Mouse (Mus musculus): ENCODE measurements at regions not wholly inside any gene's neighbourhood (a gene's known extent, or its start where the extent isn't known, plus 50 kb on each side); places are given as distances from the start of the nearest gene placed in this dataset.

DNA sequence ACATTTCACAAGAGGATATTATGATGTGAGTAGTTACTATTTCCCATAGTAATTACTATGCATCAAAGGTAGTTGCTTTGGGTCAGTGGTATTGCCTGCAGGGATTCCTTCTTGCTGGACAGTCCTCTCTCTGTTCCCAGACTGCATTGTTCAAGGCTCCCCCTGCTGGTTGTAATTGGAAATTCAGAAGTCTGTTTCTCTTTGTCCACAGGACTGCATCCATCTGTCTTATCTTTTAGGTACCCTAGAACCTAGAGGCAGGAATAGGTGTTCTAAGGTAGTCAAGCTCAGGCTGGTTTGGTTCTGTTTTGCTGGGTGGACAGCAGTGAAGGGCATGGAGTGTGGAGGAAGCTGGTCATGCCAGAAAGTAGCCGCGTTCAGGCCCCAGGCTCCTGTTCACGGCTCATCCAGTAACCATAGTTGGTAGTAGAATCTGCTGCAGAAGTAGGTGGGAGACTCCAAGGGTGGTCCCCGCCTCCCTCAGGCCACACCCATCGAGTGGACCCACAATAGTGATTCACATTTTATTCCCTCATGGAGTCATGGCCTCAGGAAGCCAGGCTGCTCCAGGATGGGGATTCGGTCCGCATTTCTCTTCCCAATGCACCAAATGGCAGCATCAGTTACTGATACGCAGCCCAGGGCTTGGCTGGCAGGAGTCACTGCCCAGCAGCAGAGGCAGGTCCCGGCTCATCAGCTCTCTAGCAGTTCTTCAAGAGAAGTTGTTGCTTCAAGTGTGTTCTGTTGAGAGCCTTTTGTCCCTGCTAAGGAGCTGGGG, 51.7 kb upstream of the Caprin1 start:
- Histone ChIP-seq H3K27ac (ENCODE audit: low read length) (no peak overlapping the region), H3K4me2 (ENCODE audit: low read depth, low read length) (no peak overlapping the region), H3K9ac (ENCODE audit: low read length) (no peak overlapping the region), H3K27me3 (ENCODE audit: control insufficient read depth, insufficient read depth, low read length) (no peaks in the 10 kb centered on the region), H3K9me3 (replicated peaks; ENCODE audit: control insufficient read depth, low read length) (0 out of 2 replicates have a peak, but pooled peaks cover 2% of the 10 kb centered on the region), H3K4me3 (ENCODE audit: low read length) (no peak overlapping the region), H3K36me3 (ENCODE audit: control insufficient read depth, insufficient read depth) (no peaks in the 10 kb centered on the region), H3K4me1 (ENCODE audit: control insufficient read depth, insufficient read depth, low read length) (no peaks in the 10 kb centered on the region)
- ATAC-seq (replicated peaks; ENCODE audit: extremely low read depth, insufficient read depth, low FRiP score): peak; percentile 45
- WGBS: 68% methylated on average over 9 of the region's 9 CpGs

DNA sequence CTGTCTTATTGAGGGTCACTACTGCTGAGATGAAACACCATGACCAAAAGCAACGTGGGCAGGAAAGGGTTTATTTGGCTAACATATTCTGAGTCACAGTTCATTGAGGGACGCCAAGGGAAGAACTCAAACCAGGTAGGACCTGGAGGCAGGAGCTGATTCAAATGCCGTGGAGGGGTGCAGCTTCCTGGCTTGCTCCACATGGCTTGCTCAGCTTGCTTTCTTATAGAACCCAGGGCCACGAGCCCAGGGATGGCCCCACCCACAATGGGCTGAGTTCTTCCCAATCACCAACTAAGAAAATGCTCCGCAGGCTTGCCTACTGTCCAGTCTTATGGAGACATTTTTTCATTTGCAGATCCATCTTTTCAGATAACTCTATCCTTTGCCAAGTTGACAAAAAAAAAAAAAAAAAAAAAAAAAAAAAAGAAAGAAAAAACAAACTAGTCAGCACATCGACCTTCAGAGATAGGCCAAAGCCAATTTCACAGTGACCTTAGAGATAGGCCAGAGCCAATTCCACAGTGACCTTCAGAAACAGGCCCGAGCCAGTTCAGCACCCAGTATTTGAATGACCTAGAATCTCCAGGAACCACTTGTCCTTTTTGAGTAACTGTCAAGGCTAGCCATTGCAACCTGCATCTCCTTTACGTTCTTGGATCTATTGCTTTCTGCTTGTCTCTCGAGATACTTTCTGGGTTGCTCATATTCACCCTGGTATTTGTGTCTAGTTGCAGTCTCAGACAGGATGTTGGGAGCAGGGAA, 52.5 kb upstream of the Caprin1 start:
- Histone ChIP-seq H3K36me3 (ENCODE audit: control insufficient read depth, insufficient read depth) (no peaks in the 10 kb centered on the region), H3K9ac (ENCODE audit: low read length) (no peak overlapping the region), H3K27me3 (ENCODE audit: control insufficient read depth, insufficient read depth, low read length) (no peaks in the 10 kb centered on the region), H3K4me2 (ENCODE audit: low read depth, low read length) (no peak overlapping the region), H3K9me3 (replicated peaks; ENCODE audit: control insufficient read depth, low read length) (0 out of 2 replicates have a peak, but pooled peaks cover 2% of the 10 kb centered on the region), H3K4me3 (ENCODE audit: low read length) (no peak overlapping the region), H3K27ac (ENCODE audit: low read length) (no peak overlapping the region), H3K4me1 (ENCODE audit: control insufficient read depth, insufficient read depth, low read length) (no peaks in the 10 kb centered on the region)
- 76% methylated on average over 9 of the region's 9 CpGs for WGBS
- ATAC-seq (replicated peaks; ENCODE audit: extremely low read depth, insufficient read depth, low FRiP score): no peak

DNA sequence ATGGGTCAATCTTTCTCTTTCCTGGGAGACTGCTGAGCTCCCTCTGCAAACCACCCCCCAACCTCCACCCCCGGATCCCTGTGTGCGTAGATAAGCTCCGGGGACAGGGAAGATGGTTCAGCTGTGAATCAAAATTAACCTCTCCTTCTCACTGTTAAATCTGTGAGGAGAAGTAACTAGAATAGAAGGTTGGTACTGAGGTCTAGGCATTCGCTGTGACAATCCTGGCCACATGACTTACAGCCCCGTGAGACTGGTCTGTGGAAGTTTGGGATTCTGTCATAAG, 53.0 kb upstream of the Caprin1 start:
- 61% methylated on average over 5 of the region's 5 CpGs for WGBS
- no peak overlapping the region for H3K4me3 ChIP-seq (ENCODE audit: low read length)
- no peak for ATAC-seq (replicated peaks; ENCODE audit: extremely low read depth, insufficient read depth, low FRiP score)
- H3K4me1 ChIP-seq (ENCODE audit: control insufficient read depth, insufficient read depth, low read length): no peaks in the 10 kb centered on the region
- H3K36me3 ChIP-seq (ENCODE audit: control insufficient read depth, insufficient read depth): no peaks in the 10 kb centered on the region
- H3K4me2 ChIP-seq (ENCODE audit: low read depth, low read length): no peak overlapping the region
- 0 out of 2 replicates have a peak, but pooled peaks cover 2% of the 10 kb centered on the region for H3K9me3 ChIP-seq (replicated peaks; ENCODE audit: control insufficient read depth, low read length)
- no peak overlapping the region for H3K27ac ChIP-seq (ENCODE audit: low read length)
- no peaks in the 10 kb centered on the region for H3K27me3 ChIP-seq (ENCODE audit: control insufficient read depth, insufficient read depth, low read length)
- no peak overlapping the region for H3K9ac ChIP-seq (ENCODE audit: low read length)

DNA sequence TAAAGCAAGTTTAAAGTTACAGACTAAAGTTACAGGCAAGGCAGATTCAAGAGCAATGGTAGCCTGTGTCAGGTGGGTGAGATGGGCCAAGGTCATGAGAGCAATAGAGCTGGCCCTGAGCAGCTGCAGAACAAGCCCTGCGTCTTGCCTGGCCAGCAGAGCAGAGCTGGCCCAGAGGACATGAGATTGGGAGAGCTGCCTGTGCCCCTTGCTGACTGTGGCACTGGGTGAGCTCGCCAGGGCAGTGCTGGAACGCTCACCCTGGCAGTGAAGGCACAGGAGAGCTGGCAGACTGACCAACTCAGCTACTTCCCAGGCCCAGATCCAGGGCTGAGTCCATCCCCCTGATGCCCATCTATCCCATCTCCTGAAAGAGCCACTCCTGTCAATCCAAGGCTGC, 53.7 kb upstream of the Caprin1 start:
- ATAC-seq (replicated peaks; ENCODE audit: extremely low read depth, insufficient read depth, low FRiP score): no peak
- Histone ChIP-seq H3K27me3 (ENCODE audit: control insufficient read depth, insufficient read depth, low read length) (no peaks in the 10 kb centered on the region), H3K36me3 (ENCODE audit: control insufficient read depth, insufficient read depth) (no peaks in the 10 kb centered on the region), H3K9me3 (replicated peaks; ENCODE audit: control insufficient read depth, low read length) (0 out of 2 replicates have a peak, but pooled peaks cover 2% of the 10 kb centered on the region), H3K9ac (ENCODE audit: low read length) (no peak overlapping the region), H3K27ac (ENCODE audit: low read length) (no peak overlapping the region), H3K4me3 (ENCODE audit: low read length) (no peak overlapping the region), H3K4me2 (ENCODE audit: low read depth, low read length) (no peak overlapping the region), H3K4me1 (ENCODE audit: control insufficient read depth, insufficient read depth, low read length) (no peaks in the 10 kb centered on the region)
- WGBS: 81% methylated on average over 3 of the region's 3 CpGs

DNA sequence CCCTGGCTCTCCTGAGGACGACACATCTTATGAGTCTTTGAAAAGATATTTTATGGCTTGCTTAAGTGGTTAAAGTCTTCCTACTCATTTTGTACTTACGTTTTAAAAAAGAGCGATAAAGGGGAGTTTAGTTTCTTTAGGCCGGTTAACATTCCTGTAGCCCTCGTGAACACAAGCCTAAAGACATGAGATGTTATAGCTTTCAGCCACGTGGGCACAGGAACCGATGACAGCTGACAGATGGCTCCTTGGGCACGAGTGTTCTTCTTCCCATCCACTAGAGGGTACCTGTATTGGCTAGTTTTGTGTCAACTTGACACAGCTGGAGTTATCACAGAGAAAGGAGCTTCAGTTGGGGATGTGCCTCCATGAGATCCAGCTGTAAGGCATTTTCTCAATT, 63.8 kb upstream of the Caprin1 start:
- 79% methylated on average over 8 of the region's 8 CpGs for WGBS
- no peaks in the 10 kb centered on the region for H3K27me3 ChIP-seq (ENCODE audit: control insufficient read depth, insufficient read depth, low read length)

DNA sequence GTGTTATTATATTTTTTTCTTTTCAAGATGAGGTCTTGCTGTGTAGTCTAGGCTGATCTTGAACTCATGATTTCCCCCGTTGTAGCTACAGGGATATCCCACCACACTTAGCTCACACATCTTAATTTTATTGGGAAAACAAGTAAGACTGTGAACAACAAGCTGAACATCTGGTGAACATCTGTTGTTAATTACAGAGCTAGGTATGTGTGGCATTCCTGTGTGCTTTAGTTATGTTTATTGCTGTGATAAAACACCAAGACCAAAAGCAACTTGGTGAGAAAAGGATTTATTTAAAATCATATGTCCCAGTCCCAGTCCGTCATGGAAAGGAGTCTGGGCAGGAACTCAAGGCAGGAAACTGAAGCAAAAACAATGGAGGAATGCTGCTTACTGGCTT, 66.8 kb upstream of the Caprin1 start:
- H3K9me3 ChIP-seq (replicated peaks; ENCODE audit: control insufficient read depth, low read length): peaks cover 3% of the 10 kb centered on the region
- no peak overlapping the region for H3K9ac ChIP-seq (ENCODE audit: low read length)
- no peaks in the 10 kb centered on the region for H3K4me1 ChIP-seq (ENCODE audit: control insufficient read depth, insufficient read depth, low read length)
- 70% methylated on average over 2 of the region's 2 CpGs for WGBS
- no peak for ATAC-seq (replicated peaks; ENCODE audit: extremely low read depth, insufficient read depth, low FRiP score)
- no peak overlapping the region for H3K4me2 ChIP-seq (ENCODE audit: low read depth, low read length)
- H3K36me3 ChIP-seq (ENCODE audit: control insufficient read depth, insufficient read depth): no peaks in the 10 kb centered on the region
- H3K27ac ChIP-seq (ENCODE audit: low read length): no peak overlapping the region
- 0 out of 2 replicates have a peak, but pooled peaks cover 2% of the 10 kb centered on the region for H3K27me3 ChIP-seq (ENCODE audit: control insufficient read depth, insufficient read depth, low read length)
- no peak overlapping the region for H3K4me3 ChIP-seq (ENCODE audit: low read length)

More for the DNA sequence above, 63.8 kb upstream of the Caprin1 start:
- no peak overlapping the region for H3K9ac ChIP-seq (ENCODE audit: low read length)
- no peak overlapping the region for H3K27ac ChIP-seq (ENCODE audit: low read length)
- peaks cover 3% of the 10 kb centered on the region for H3K9me3 ChIP-seq (replicated peaks; ENCODE audit: control insufficient read depth, low read length)
- ATAC-seq (replicated peaks; ENCODE audit: extremely low read depth, insufficient read depth, low FRiP score): no peak
- H3K4me2 ChIP-seq (ENCODE audit: low read depth, low read length): no peak overlapping the region
- H3K4me1 ChIP-seq (ENCODE audit: control insufficient read depth, insufficient read depth, low read length): no peaks in the 10 kb centered on the region
- H3K4me3 ChIP-seq (ENCODE audit: low read length): no peak overlapping the region
- no peaks in the 10 kb centered on the region for H3K36me3 ChIP-seq (ENCODE audit: control insufficient read depth, insufficient read depth)

DNA sequence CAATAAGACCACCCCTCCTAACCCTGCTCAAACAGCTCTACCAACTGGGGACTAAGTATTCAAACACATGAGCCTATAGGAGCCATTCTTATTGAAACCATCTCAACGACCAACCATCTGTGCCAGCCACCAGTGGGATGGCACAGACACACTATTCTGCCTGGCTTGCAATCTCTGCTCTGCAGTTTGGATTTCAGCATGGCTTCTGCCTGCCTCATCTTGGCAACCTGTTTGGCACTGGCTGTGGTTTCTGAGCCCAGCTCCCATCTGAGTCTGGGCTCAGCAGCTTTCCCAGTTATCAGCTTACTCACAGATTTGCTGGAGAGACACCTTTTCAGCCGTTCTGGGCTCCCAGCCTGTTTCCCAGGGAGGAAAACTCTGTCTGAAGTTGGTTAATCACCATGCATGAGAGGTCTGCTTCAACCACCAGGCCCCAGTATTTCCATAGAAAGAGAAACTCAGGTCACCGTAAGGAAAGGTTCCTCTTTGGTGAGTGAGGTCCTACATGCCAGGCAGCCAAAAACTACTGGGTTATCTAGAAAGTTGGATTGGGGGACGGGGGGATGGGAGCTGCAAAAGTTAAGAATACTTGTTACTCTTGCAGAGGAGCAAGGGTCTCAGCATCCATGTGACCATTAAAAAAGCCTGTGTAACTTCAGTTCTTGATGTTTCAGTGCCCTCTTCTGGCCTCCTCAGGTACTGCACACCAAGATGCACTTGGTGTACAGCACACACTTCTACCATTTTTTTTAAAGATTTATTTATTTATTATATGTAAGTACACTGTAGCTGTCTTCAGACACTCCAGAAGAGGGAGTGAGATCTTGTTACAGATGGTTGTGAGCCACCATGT, 68.1 kb upstream of the Caprin1 start:
- H3K27ac ChIP-seq (ENCODE audit: low read length): no peak overlapping the region
- 64% methylated on average over 4 of the region's 4 CpGs for WGBS
- no peak for ATAC-seq (replicated peaks; ENCODE audit: extremely low read depth, insufficient read depth, low FRiP score)

DNA sequence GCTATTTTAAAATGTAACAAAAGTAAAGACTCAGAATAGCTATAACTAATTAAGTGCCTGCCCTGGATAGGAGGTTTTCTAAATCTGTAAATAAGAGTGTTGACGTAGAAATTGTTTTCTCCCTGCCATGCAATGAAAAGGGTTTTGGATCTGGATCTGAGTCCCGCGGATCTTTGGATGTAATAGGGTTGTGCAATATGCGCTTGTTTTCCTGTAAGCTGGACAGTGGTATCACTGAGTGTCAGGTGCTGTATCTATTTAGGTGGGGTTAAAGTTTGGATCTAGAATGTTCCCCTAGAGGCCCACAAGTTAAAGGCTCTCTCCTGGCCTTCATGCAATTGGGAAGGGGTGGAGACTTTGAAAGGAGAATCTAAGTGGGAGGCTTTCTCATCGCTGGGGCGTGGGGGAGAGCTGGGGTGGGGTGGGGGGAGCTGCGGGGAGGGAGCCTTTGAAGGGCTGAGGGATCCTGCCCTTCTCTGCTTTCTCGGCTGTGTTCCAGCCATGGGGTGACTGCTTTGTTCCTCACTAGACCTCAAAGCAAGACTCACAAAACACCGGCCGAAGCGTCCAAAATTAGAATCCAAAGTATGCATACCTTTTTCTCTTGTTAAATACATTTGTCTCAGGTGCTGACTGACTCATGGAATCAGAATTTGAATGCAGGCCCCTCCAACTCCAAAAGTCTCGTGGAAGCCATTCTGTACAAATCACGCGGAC, 70.0 kb upstream of the Caprin1 start:
- Histone ChIP-seq H3K27me3 (ENCODE audit: control insufficient read depth, insufficient read depth, low read length) (0 out of 2 replicates have a peak, but pooled peaks cover 2% of the 10 kb centered on the region), H3K36me3 (ENCODE audit: control insufficient read depth, insufficient read depth) (no peaks in the 10 kb centered on the region), H3K4me1 (ENCODE audit: control insufficient read depth, insufficient read depth, low read length) (no peaks in the 10 kb centered on the region), H3K27ac (ENCODE audit: low read length) (no peak overlapping the region), H3K9me3 (replicated peaks; ENCODE audit: control insufficient read depth, low read length) (peaks cover 3% of the 10 kb centered on the region), H3K9ac (ENCODE audit: low read length) (no peak overlapping the region), H3K4me2 (ENCODE audit: low read depth, low read length) (no peak overlapping the region), H3K4me3 (ENCODE audit: low read length) (no peak overlapping the region)
- no peak for ATAC-seq (replicated peaks; ENCODE audit: extremely low read depth, insufficient read depth, low FRiP score)
- 61% methylated on average over 14 of the region's 14 CpGs for WGBS

More for the DNA sequence above, 68.1 kb upstream of the Caprin1 start:
- Histone ChIP-seq H3K9me3 (replicated peaks; ENCODE audit: control insufficient read depth, low read length) (peaks cover 3% of the 10 kb centered on the region), H3K4me1 (ENCODE audit: control insufficient read depth, insufficient read depth, low read length) (no peaks in the 10 kb centered on the region), H3K9ac (ENCODE audit: low read length) (no peak overlapping the region), H3K4me3 (ENCODE audit: low read length) (no peak overlapping the region), H3K27me3 (ENCODE audit: control insufficient read depth, insufficient read depth, low read length) (0 out of 2 replicates have a peak, but pooled peaks cover 2% of the 10 kb centered on the region), H3K36me3 (ENCODE audit: control insufficient read depth, insufficient read depth) (no peaks in the 10 kb centered on the region), H3K4me2 (ENCODE audit: low read depth, low read length) (no peak overlapping the region)
